Mouse (Mus musculus) liver, embryonic 12.5 days (tissue): ENCODE measurements around the gene Ptprt. TPM values are rescaled to one million over a fixed set of nuclear protein-coding genes. Genes with fewer than 3 reads are reported as not detected.
"Not testable (repeated sequence)": the region's sequence is repeated elsewhere in the genome, so short reads cannot be mapped to it uniquely, and the experiment has no call there.

ENCODE experiments used
- ATAC-seq: fragments of 200-750 bp; cut with Nextera tagmentation; 2 replicates; pipeline ENCODE4 v1.8.0; 2017; ENCODE audit warnings: moderate number of reproducible peaks, mild to moderate bottlenecking, moderate library complexity
- H3K27ac ChIP-seq: fragments of 300-500 bp; sonication (generic); 2 replicates; pipeline ENCODE4 v1.5.1; 2016; ENCODE audit warnings: mild to moderate bottlenecking
- H3K27me3 ChIP-seq: fragments of 300-500 bp; sonication (generic); replicated peaks from 2 replicates; pipeline ENCODE4 v1.6.1; 2016; ENCODE audit warnings: mild to moderate bottlenecking, moderate library complexity
- H3K36me3 ChIP-seq: fragments of 300-500 bp; sonication (generic); 2 replicates; pipeline ENCODE4 v1.6.1; 2016; ENCODE audit warnings: mild to moderate bottlenecking, moderate library complexity
- H3K4me1 ChIP-seq: fragments of 300-500 bp; sonication (generic); 2 replicates; pipeline ENCODE4 v1.6.1; 2016
- H3K4me2 ChIP-seq: fragments of 300-500 bp; sonication (generic); 2 replicates; pipeline ENCODE4 v1.6.1; 2016; ENCODE audit warnings: mild to moderate bottlenecking, moderate library complexity
- H3K4me3 ChIP-seq: fragments of 300-500 bp; sonication (generic); 2 replicates; pipeline ENCODE4 v1.5.1; 2016; ENCODE audit warnings: mild to moderate bottlenecking, moderate library complexity
- H3K9ac ChIP-seq: fragments of 300-500 bp; sonication (generic); 2 replicates; pipeline ENCODE4 v1.6.1; 2016; ENCODE audit warnings: mild to moderate bottlenecking, moderate library complexity
- H3K9me3 ChIP-seq: fragments of 300-500 bp; sonication (generic); replicated peaks from 2 replicates; pipeline ENCODE4 v1.6.1; 2016; ENCODE audit warnings: mild to moderate bottlenecking, moderate library complexity
- WGBS: fragments of 180-500 bp; shearing (Covaris S2); methylation state at CpG from one replicate; pipeline ENCODE4 v1.1.7; 2016; ENCODE audit not compliant: insufficient replicate concordance; 5-methylcytosine and 5-hydroxymethylcytosine counted together
- polyA plus RNA-seq: library from polyadenylated mRNA; unstranded; fragments of >200 nt; fragmentation: Nextera tagmentation; extraction: Ambion mirVana; gene quantifications from 2 replicates; pipeline ENCODE4 v1.2.1, GENCODE M21; 2016

The Ptprt gene
- polyA plus RNA-seq, 1 experiment from 2014 or later: 0.02 TPM

- no peaks in the 10 kb centered on the region for H3K9me3 ChIP-seq
- no peak for ATAC-seq
- no peaks in the 10 kb centered on the region for H3K36me3 ChIP-seq
- no peak overlapping the region for H3K4me2 ChIP-seq
- H3K27ac ChIP-seq: no peak overlapping the region
- no peaks in the 10 kb centered on the region for H3K27me3 ChIP-seq
- 75% methylated on average over 5 of the region's 5 CpGs for WGBS
- H3K4me3 ChIP-seq: no peak overlapping the region
- no peak overlapping the region for H3K9ac ChIP-seq
- no peaks in the 10 kb centered on the region for H3K4me1 ChIP-seq
Observed at GRCm38 (mm10) chr2:161547318-161547717, 1113.6 kb downstream of the Ptprt start.

GRCm38 (mm10) chr2:161545406-161545805 lies 1115.5 kb downstream of the Ptprt start:
- Histone ChIP-seq H3K9ac (no peak overlapping the region), H3K36me3 (no peaks in the 10 kb centered on the region), H3K4me3 (no peak overlapping the region), H3K9me3 (no peaks in the 10 kb centered on the region), H3K27me3 (no peaks in the 10 kb centered on the region), H3K4me1 (no peaks in the 10 kb centered on the region), H3K27ac (no peak overlapping the region), H3K4me2 (no peak overlapping the region)
- WGBS: 55% methylated on average over 4 of the region's 4 CpGs
- ATAC-seq: no peak

- 71% methylated on average over 7 of the region's 7 CpGs for WGBS
- Histone ChIP-seq H3K27me3 (no peaks in the 10 kb centered on the region), H3K9ac (no peak overlapping the region), H3K4me1 (no peaks in the 10 kb centered on the region), H3K9me3 (no peaks in the 10 kb centered on the region), H3K27ac (no peak overlapping the region), H3K36me3 (no peaks in the 10 kb centered on the region), H3K4me3 (no peak overlapping the region), H3K4me2 (no peak overlapping the region)
- no peak for ATAC-seq
Observed at GRCm38 (mm10) chr2:161534151-161534550, 1126.8 kb downstream of the Ptprt start.

GRCm38 (mm10) chr2:161527192-161527591 lies 1133.8 kb downstream of the Ptprt start:
- Histone ChIP-seq H3K9me3 (no peaks in the 10 kb centered on the region), H3K27me3 (no peaks in the 10 kb centered on the region), H3K27ac (no peak overlapping the region), H3K4me1 (no peaks in the 10 kb centered on the region), H3K9ac (no peak overlapping the region), H3K4me2 (no peak overlapping the region), H3K36me3 (no peaks in the 10 kb centered on the region), H3K4me3 (no peak overlapping the region)
- WGBS: 71% methylated on average over 1 of the region's 1 CpGs
- ATAC-seq: no peak

- ATAC-seq: no peak
- no peaks in the 10 kb centered on the region for H3K4me1 ChIP-seq
- no peaks in the 10 kb centered on the region for H3K27me3 ChIP-seq
- no peak overlapping the region for H3K4me3 ChIP-seq
- no peaks in the 10 kb centered on the region for H3K36me3 ChIP-seq
- H3K9me3 ChIP-seq: no peaks in the 10 kb centered on the region
- H3K4me2 ChIP-seq: no peak overlapping the region
- H3K9ac ChIP-seq: no peak overlapping the region
- no peak overlapping the region for H3K27ac ChIP-seq
- WGBS: 43% methylated on average over 2 of the region's 2 CpGs
Observed at GRCm38 (mm10) chr2:161519671-161520070, 1141.3 kb downstream of the Ptprt start.

- WGBS: 48% methylated on average over 5 of the region's 5 CpGs
- Histone ChIP-seq H3K4me1 (no peaks in the 10 kb centered on the region), H3K36me3 (no peaks in the 10 kb centered on the region), H3K4me3 (no peak overlapping the region), H3K27me3 (no peaks in the 10 kb centered on the region), H3K9me3 (no peaks in the 10 kb centered on the region), H3K9ac (no peak overlapping the region), H3K4me2 (no peak overlapping the region), H3K27ac (no peak overlapping the region)
- no peak for ATAC-seq
Observed at GRCm38 (mm10) chr2:161516921-161517320, 1144.0 kb downstream of the Ptprt start.

GRCm38 (mm10) chr2:161513256-161513655 lies 1147.7 kb downstream of the Ptprt start:
- H3K4me3 ChIP-seq: no peak overlapping the region
- WGBS: 50% methylated on average over 1 of the region's 1 CpGs
- no peaks in the 10 kb centered on the region for H3K9me3 ChIP-seq
- H3K9ac ChIP-seq: no peak overlapping the region
- no peaks in the 10 kb centered on the region for H3K27me3 ChIP-seq
- ATAC-seq: no peak
- H3K36me3 ChIP-seq: no peaks in the 10 kb centered on the region
- H3K27ac ChIP-seq: no peak overlapping the region
- H3K4me1 ChIP-seq: no peaks in the 10 kb centered on the region
- no peak overlapping the region for H3K4me2 ChIP-seq

- peak; percentile 37; the same call in 1 of the 2 replicates for ATAC-seq
- not testable (repeated sequence) for H3K4me2 ChIP-seq, H3K4me3 ChIP-seq, H3K4me1 ChIP-seq, H3K36me3 ChIP-seq, H3K9ac ChIP-seq, H3K27ac ChIP-seq, H3K27me3 ChIP-seq, H3K9me3 ChIP-seq
- 16% methylated on average over 6 of the region's 15 CpGs for WGBS
Observed at GRCm38 (mm10) chr2:161511880-161512570, 1148.9 kb downstream of the Ptprt start.

GRCm38 (mm10) chr2:161511101-161511759 lies 1149.7 kb downstream of the Ptprt start:
- Histone ChIP-seq H3K27ac (no peak overlapping the region), H3K4me3 (peak overlapping the region; percentile 50), H3K36me3 (no peaks in the 10 kb centered on the region), H3K9ac (no peak overlapping the region), H3K27me3 (no peaks in the 10 kb centered on the region), H3K4me1 (no peaks in the 10 kb centered on the region), H3K9me3 (no peaks in the 10 kb centered on the region), H3K4me2 (peak overlapping the region; percentile 57)
- whole genome bisulfite sequencing: 28% methylated on average over 8 of the region's 8 CpGs
- ATAC-seq: no peak

- WGBS: 14% methylated on average over 13 of the region's 13 CpGs
- Histone ChIP-seq H3K27me3 (no peaks in the 10 kb centered on the region), H3K9ac (no peak overlapping the region), H3K27ac (no peak overlapping the region), H3K9me3 (no peaks in the 10 kb centered on the region), H3K4me2 (peak overlapping the region; percentile 27), H3K4me1 (no peaks in the 10 kb centered on the region), H3K4me3 (no peak overlapping the region), H3K36me3 (no peaks in the 10 kb centered on the region)
- no peak for ATAC-seq
Observed at GRCm38 (mm10) chr2:161499097-161499899, 1161.6 kb downstream of the Ptprt start.

GRCm38 (mm10) chr2:161498449-161499096 lies 1162.4 kb downstream of the Ptprt start:
- Histone ChIP-seq H3K9me3 (no peaks in the 10 kb centered on the region), H3K36me3 (no peaks in the 10 kb centered on the region), H3K4me2 (peak overlapping the region; percentile 27), H3K4me3 (no peak overlapping the region), H3K9ac (no peak overlapping the region), H3K4me1 (no peaks in the 10 kb centered on the region), H3K27ac (no peak overlapping the region), H3K27me3 (no peaks in the 10 kb centered on the region)
- ATAC-seq: no peak
- 21% methylated on average over 13 of the region's 13 CpGs for WGBS

- no peak overlapping the region for H3K4me2 ChIP-seq
- H3K9ac ChIP-seq: no peak overlapping the region
- no peaks in the 10 kb centered on the region for H3K4me1 ChIP-seq
- no peak overlapping the region for H3K4me3 ChIP-seq
- no peak for ATAC-seq
- H3K27ac ChIP-seq: no peak overlapping the region
- H3K9me3 ChIP-seq: no peaks in the 10 kb centered on the region
- H3K36me3 ChIP-seq: no peaks in the 10 kb centered on the region
- 42% methylated on average over 1 of the region's 1 CpGs for WGBS
- H3K27me3 ChIP-seq: no peaks in the 10 kb centered on the region
Observed at GRCm38 (mm10) chr2:161481741-161482140, 1179.2 kb downstream of the Ptprt start.
